Mouse (Mus musculus) spleen, adult 2 months (tissue): ENCODE measurements around the gene Adamts17. TPM values are rescaled to one million over a fixed set of nuclear protein-coding genes. Genes with fewer than 3 reads are reported as not detected.

ENCODE experiments used
- DNase-seq, 2 experiments: peaks; one replicate each; pipeline versions ENCODE4 v3.0.0 to v3.0.0-alpha.2; 2012 to 2021; ENCODE audit warnings: low spot score in 2 of 2, low read depth in 1 of 2
- H3K27ac ChIP-seq: fragments of 200-500 bp; 2 replicates; pipeline ENCODE4 v1.5.1; 2012; ENCODE audit warnings: low read length, inconsistent platforms; ENCODE audit not compliant: insufficient read depth
- H3K27me3 ChIP-seq: fragments of 200-500 bp; 2 replicates; pipeline ENCODE4 v1.6.1; 2012; ENCODE audit warnings: mild to moderate bottlenecking, moderate library complexity, low read length, inconsistent platforms; ENCODE audit not compliant: control insufficient read depth, insufficient read depth
- H3K36me3 ChIP-seq: fragments of 200-500 bp; 2 replicates; pipeline ENCODE4 v1.6.1; 2012; ENCODE audit warnings: mild to moderate bottlenecking, low read length, inconsistent platforms; ENCODE audit not compliant: control insufficient read depth, insufficient read depth
- H3K4me1 ChIP-seq: fragments of 200-500 bp; 2 replicates; pipeline ENCODE4 v1.6.1; 2011; ENCODE audit warnings: inconsistent platforms; ENCODE audit not compliant: control insufficient read depth, insufficient read depth, insufficient read length
- H3K4me3 ChIP-seq: fragments of 200-500 bp; 2 replicates; pipeline ENCODE4 v1.5.1; 2011; ENCODE audit warnings: mild to moderate bottlenecking, inconsistent platforms; ENCODE audit not compliant: insufficient read depth, insufficient read length; ENCODE audit errors: extremely low read depth
- CTCF ChIP-seq: fragments of 200-500 bp; IDR thresholded peaks from 2 replicates; pipeline ENCODE4 v1.5.1; 2011; ENCODE audit warnings: mild to moderate bottlenecking, inconsistent platforms; ENCODE audit not compliant: insufficient read depth, insufficient read length, insufficient replicate concordance; ENCODE audit errors: extremely low read depth
- POLR2A ChIP-seq: fragments of 200-500 bp; IDR thresholded peaks from 2 replicates; pipeline ENCODE4 v1.6.1; 2011; ENCODE audit warnings: low read depth, low read length, inconsistent platforms
- WGBS: fragments of 180-500 bp; shearing (Covaris S2); methylation state at CpG from one replicate; pipeline ENCODE4 v1.1.7; 2018; 5-methylcytosine and 5-hydroxymethylcytosine counted together
- polyA plus RNA-seq: library from polyadenylated mRNA; depleted of rRNA; stranded (reverse); fragments of >200 nt; gene quantifications from 2 replicates; pipeline ENCODE4 v1.2.3, GENCODE M21; 2012

The Adamts17 gene
- polyA plus RNA-seq, 1 experiment = 0.29 TPM

DNA sequence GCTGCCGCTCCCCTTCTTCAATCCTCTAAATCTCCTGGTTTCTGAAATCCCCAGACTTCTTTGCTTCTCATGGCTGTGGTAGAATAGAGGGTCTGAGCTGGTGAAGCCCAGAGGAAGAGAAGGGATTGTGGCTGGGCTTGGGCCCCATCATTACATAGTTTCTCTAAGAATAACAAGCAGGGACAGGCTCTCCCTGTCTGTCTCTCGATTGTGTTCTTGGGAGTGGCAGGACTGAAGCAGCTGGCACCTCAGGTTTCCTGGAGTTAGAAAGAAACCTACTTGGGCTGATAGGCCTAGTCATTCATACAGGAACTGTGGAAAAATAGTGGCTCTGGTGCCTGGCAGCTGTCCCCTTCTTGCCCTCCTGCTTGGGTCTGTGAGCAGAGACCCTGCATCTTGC, 51.9 kb downstream of the Adamts17 start:
- Histone ChIP-seq H3K27ac (no peak overlapping the region), H3K4me3 (no peak overlapping the region), H3K36me3 (no peaks in the 10 kb centered on the region), H3K27me3 (no peaks in the 10 kb centered on the region), H3K4me1 (no peaks in the 10 kb centered on the region)
- WGBS = 96% methylated on average over 2 of the region's 2 CpGs
- TF ChIP-seq CTCF (no peak), POLR2A (no peak)
- no peak for DNase-seq

DNA sequence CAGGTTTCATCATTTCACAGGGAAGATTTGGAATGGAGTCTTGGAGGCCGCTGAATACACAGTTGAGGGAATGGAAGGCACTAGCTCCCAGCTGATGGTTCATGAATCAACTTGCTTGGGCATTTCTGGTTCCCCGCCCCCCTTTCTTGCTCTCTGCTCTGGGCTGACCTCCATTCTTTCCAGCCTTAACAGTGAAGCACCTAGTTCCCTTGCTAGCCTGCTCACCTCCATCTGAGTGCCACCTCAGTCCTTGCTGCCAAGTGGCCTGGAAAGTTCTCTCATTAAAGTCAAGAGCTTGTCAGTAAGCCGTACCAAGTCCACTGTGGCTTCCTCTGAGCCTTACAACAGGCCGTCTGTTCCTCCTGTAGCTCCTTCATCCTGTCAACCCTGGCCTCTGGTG, 52.6 kb downstream of the Adamts17 start:
- WGBS = 86% methylated on average over 4 of the region's 4 CpGs
- H3K27me3 ChIP-seq = no peaks in the 10 kb centered on the region
- H3K4me3 ChIP-seq = no peak overlapping the region
- no peak for TF ChIP-seq POLR2A
- TF ChIP-seq CTCF = no peak
- DNase-seq = no peak
- H3K27ac ChIP-seq = no peak overlapping the region
- no peaks in the 10 kb centered on the region for H3K36me3 ChIP-seq
- H3K4me1 ChIP-seq = no peaks in the 10 kb centered on the region

DNA sequence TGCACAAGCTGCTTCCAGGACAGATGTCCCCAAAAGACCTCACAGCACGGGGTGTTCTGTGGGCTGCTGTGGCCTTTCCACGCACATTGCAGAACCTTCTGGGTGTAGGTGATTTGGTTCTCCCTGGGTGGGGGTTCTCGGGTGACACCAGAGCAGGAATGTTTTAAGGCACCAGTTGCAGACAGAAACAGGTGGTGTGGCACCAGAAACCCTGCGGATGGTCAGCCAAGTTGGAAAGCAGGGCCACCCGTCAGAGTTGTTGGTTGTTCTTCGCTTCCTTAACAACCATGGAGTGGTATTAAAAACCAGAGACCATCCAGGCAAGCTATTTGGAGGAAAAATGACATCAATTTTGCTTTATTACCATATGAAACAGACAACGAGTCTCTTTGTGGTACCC, 62.8 kb downstream of the Adamts17 start:
- WGBS = 88% methylated on average over 7 of the region's 7 CpGs

DNA sequence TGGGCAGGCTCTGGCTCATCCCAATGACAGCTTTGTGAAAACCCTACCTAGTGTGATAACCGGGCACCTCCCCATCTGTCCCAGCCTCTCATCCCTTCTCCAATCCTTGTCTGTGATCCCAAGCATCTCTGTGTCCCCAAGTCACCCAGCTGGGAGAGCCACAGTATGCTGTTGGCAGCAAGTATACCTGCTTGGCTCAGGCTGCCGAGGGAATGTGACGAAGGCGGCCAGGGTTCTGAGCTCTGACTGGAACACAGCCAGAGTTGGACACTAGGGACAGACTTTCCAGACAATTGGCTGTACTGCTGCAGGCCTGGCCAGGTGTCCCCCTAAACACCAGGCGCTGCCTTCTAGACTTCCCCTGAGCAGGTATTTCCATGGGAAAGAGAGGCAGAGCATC, 63.5 kb downstream of the Adamts17 start:
- WGBS = 95% methylated on average over 5 of the region's 5 CpGs
- no peak overlapping the region for H3K4me3 ChIP-seq
- no peaks in the 10 kb centered on the region for H3K27me3 ChIP-seq
- TF ChIP-seq POLR2A (no peak), CTCF (no peak)
- no peaks in the 10 kb centered on the region for H3K4me1 ChIP-seq
- DNase-seq = no peak
- no peaks in the 10 kb centered on the region for H3K36me3 ChIP-seq
- H3K27ac ChIP-seq = no peak overlapping the region

More for the DNA sequence above, 62.8 kb downstream of the Adamts17 start:
- Histone ChIP-seq H3K27me3 (no peaks in the 10 kb centered on the region), H3K27ac (no peak overlapping the region), H3K36me3 (no peaks in the 10 kb centered on the region), H3K4me3 (no peak overlapping the region), H3K4me1 (no peaks in the 10 kb centered on the region)
- DNase-seq = no peak
- no peak for TF ChIP-seq POLR2A

DNA sequence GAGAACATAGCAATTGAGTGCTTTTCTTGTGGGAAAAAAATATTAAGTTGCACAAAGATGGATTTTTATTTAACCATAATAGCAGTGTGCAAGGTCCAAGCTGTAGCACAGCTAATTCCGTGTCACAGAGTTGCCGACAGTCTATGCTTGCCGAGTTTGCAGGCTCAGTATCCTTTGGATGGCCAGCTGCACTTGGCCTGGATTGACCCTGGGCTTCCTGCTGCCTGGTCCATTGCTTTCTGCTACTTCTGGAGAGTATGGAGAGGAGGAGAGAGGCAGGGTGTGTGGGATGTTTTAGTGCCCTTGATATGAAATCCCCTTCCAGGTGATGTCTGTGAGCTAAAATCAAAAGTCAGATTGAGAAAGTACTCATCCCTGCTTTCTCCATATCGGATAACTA, 66.4 kb downstream of the Adamts17 start:
- Histone ChIP-seq H3K27ac (no peak overlapping the region), H3K4me3 (no peak overlapping the region), H3K36me3 (no peaks in the 10 kb centered on the region), H3K4me1 (no peaks in the 10 kb centered on the region), H3K27me3 (no peaks in the 10 kb centered on the region)
- DNase-seq = no peak
- no peak for TF ChIP-seq CTCF
- TF ChIP-seq POLR2A = no peak
- 90% methylated on average over 4 of the region's 4 CpGs for WGBS

DNA sequence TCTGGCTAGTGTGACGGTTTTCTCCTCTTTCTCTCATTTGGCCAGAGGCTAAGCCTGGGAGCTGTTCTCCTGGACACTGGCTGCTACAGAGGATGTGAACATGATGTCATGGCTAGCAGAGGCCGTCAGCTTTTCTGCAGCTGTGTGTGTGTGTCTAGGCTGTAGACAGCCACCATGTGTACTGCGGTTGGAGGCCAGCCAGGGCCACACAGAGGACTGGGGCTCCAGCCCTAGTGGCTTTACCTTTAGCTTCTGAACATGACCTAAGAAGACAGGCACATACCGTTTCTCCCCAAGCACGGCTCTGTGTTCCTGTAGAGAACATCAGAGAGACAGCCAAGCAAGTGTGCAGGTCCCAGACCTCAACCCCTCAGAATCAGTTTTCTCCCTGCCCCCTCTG, 73.3 kb downstream of the Adamts17 start:
- Histone ChIP-seq H3K27ac (no peak overlapping the region), H3K36me3 (no peaks in the 10 kb centered on the region), H3K27me3 (no peaks in the 10 kb centered on the region), H3K4me3 (no peak overlapping the region), H3K4me1 (no peaks in the 10 kb centered on the region)
- 27% methylated on average over 5 of the region's 5 CpGs for WGBS
- DNase-seq = no peak
- no peak for TF ChIP-seq CTCF
- no peak for TF ChIP-seq POLR2A

DNA sequence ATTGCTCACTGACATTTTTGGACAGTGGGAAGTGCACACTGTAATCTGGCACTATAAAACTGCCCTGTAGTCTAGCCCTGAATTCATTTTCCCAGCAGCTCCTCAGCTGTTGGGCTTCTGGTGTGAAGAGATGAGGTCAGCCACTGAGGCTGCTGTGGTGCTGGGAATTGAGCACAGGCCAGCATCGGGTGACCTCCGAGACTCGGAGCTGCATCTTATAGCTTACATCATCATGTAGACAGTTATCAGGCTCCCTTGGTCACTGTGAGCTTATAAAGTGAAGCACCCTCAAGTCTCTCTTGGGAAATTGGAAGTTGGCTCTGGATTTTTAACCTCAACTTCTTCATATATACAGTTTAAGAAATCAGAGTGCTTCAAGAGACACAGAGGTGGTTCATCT, 84.1 kb downstream of the Adamts17 start:
- Histone ChIP-seq H3K27me3 (no peaks in the 10 kb centered on the region), H3K4me3 (no peak overlapping the region), H3K4me1 (no peaks in the 10 kb centered on the region), H3K27ac (no peak overlapping the region), H3K36me3 (no peaks in the 10 kb centered on the region)
- TF ChIP-seq CTCF (no peak), POLR2A (no peak)
- DNase-seq = no peak
- WGBS = 92% methylated on average over 3 of the region's 3 CpGs

DNA sequence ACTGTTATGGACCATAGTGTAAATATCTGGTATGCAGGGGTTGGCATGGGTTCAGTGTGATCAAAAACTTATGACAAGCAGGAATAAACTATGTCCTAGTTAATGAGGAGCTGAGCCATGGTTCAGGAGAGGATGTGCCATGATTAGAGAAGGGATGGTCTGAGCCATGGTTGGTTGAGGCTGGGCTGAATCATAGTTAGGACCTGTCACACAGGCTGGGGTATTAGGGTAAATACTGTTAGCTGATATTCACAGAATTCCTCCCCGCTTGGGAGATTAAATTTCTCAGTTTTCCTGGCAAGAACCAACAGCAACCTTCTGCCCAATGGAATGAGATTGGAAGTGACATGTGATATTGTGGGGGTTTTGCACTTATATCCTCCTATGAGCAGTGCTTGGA, 84.6 kb downstream of the Adamts17 start:
- TF ChIP-seq POLR2A (no peak), CTCF (no peak)
- Histone ChIP-seq H3K36me3 (no peaks in the 10 kb centered on the region), H3K4me3 (no peak overlapping the region), H3K27me3 (no peaks in the 10 kb centered on the region), H3K27ac (no peak overlapping the region), H3K4me1 (no peaks in the 10 kb centered on the region)
- 87% methylated on average over 1 of the region's 1 CpGs for WGBS
- no peak for DNase-seq
